Mouse (Mus musculus): ENCODE measurements at regions not wholly inside any gene's neighbourhood (a gene's known extent, or its start where the extent isn't known, plus 50 kb on each side); places are given as distances from the start of the nearest gene placed in this dataset.

- no peak for TF ChIP-seq CTCF (IDR thresholded peaks at IDR 0.05; ENCODE audit: low read depth, low read length)
- TF ChIP-seq POLR2A (IDR thresholded peaks at IDR 0.05; ENCODE audit: extremely low read depth, insufficient read depth, low read length): no peak
Observed at GRCm38 (mm10) chr14:74267086-74267485, 373.6 kb upstream of the Htr2a start.
